Mouse (Mus musculus): ENCODE data around the gene Trim34a. TPM values are rescaled to one million over a fixed set of nuclear protein-coding genes. Genes with fewer than 3 reads are reported as not detected.
"Not testable (repeated sequence)": the region's sequence is repeated elsewhere in the genome, so short reads cannot be mapped to it uniquely, and the experiment has no call there.

Trim34a gene
- 1 to 10 TPM; 3.9 to 4.1 TPM for total RNA-seq (2021)

GRCm38 (mm10) chr7:104244287-104245181, at the start of gene Trim34a:
TSS of gene Trim34a (plus strand) at chr7:104244457.
- intact Hi-C loops (cut with DNase I), result loop anchor here (5.0 to 10.0 kb wide), 2 partner anchors 43 to 200 kb away; partner anchors contain the start of gene Trim5
- DNase-seq (ENCODE audit: low spot score), result peak; percentile 38

- intact Hi-C loops (cut with DNase I), result no loop called here
- no peak for DNase-seq (ENCODE audit: low spot score)
Measured at GRCm38 (mm10) chr7:104195885-104196284, 48.4 kb upstream of the Trim34a start, which contains the start of gene Olfr649. TSS of gene Olfr649 (minus strand) at chr7:104195985.

DNA sequence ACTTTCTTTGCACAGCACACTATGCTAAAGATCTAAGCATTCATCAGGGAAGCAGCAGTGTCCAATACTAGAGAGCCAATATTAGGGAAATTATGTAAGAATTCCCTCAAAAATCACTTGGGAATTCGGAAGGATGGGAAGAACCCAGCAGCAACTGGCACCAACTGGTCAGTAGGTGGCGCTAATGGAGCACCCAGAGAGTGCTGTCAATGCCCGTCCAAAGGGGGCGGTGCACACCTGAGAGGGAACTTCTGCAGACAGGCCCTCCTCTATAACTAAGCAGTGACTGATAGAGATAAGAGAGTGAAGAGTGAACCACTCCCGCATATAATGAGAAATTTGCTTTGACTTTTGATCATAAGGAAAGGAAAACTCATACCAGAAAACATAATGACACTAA, 44.4 kb upstream of the Trim34a start:
- intact Hi-C loops (cut with DNase I), result loop anchor here (1.0 to 2.0 kb wide), 2 partner anchors 15 to 31 kb away; no protein-coding TSS in a partner anchor

GRCm38 (mm10) chr7:104206197-104206596, 38.1 kb upstream of the Trim34a start:
- DNase-seq (ENCODE audit: low spot score), result no peak
- intact Hi-C loops (cut with DNase I), result no loop called here

More for the DNA sequence above, 44.4 kb upstream of the Trim34a start:
- DNase-seq (ENCODE audit: low spot score), result peak; percentile 22

DNA sequence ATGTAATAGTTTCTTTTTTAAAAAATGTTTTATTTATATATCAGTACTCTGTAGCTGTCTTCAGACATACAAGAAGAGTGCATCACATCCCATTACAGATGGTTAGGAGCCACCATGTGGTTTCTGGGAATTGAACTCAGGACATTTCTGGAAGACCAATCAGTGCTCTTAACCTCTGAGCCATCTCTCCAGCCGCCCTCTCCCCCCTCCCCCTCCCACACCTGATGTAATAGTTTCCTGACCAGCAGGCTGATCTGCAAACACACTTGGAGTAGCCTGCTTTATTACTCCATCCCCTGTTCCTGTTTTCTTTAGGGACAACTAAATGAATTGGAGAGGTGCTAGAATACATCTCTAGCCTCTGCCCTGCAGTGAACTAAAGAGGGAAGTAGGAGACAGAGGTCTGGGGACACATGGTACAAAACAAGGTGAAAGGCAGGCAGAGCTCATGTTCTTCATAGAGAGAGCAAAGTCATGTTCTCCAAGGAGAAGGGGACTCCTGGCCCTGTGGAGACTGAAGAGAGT, 28.2 kb upstream of the Trim34a start:
- DNase-seq (ENCODE audit: low spot score), result no peak
- intact Hi-C loops (cut with DNase I), result no loop called here

DNA sequence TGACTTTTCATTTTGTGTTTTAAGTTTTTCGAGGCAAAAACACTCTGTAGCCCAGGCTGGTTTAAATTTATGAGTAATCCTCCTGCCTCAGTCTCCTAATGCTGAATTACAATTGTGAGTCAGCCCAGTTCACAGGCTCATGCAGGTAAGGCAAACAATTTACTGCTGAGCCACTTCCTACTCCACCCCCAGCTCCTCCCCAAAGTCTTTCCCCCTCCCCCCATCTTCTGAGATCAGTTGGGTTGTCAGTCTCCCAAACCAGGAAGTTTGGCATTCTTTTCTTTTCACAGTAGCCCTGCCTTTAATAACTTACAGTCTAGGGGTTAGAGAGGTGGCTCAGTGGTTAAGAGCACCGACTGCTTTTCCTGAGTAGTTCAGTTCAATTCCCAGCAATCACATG, 26.4 kb upstream of the Trim34a start:
- intact Hi-C loops (cut with DNase I), result no loop called here
- no peak for DNase-seq (ENCODE audit: low spot score)

GRCm38 (mm10) chr7:104218701-104219569, 25.3 kb upstream of the Trim34a start, which contains the start of gene Trim6:
TSS of gene Trim6 (plus strand) at chr7:104218793.
- intact Hi-C loops (cut with DNase I), result no loop called here
- DNase-seq (ENCODE audit: low spot score), result peak; percentile 67

DNA sequence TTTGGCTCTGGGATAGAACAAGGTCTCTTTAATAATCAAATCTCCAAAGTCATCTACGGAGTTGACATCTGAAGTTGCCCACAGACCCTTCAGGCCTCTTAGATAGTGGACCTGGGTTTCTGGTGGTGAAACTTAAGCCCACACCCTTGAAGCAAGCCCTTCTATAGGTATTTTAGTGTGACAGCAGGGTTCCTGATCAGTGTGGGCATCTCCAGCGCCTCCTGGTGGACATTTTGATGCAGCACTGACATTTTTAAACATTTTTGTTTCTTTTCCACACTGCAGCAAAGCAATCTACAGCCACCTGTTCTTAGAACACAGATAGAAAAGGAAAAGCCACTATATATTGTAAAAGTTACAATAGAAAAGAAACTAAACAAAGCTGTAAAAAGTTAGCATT, 13.1 kb upstream of the Trim34a start:
- DNase-seq (ENCODE audit: low spot score), result no peak
- intact Hi-C loops (cut with DNase I), result loop anchor here (1.0 kb wide), 1 partner anchor 31 kb away; no protein-coding TSS in a partner anchor

DNA sequence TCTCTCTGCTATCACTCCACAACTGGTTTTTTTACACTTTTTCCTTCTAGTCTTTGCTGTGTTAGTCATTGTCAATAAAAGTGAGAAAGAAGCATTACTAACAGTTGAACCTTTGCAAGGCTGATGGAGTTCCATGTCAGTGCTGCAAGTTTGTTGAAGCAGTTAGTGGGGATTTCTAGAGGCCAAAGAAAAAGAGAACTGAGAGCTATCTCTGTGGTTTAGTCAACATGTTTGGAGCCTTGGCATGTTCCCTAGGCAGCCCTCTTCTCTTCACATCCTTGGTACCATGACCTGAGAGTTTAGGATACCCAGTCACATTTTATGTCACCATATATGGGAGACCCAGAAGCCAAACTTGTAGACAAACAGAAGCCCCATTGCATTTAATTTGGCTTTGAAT, 3.4 kb upstream of the Trim34a start:
- DNase-seq (ENCODE audit: low spot score), result no peak
- intact Hi-C loops (cut with DNase I), result loop anchor here (5.0 to 10.0 kb wide), 2 partner anchors 46 to 204 kb away; partner anchors contain the start of gene Trim5

DNA sequence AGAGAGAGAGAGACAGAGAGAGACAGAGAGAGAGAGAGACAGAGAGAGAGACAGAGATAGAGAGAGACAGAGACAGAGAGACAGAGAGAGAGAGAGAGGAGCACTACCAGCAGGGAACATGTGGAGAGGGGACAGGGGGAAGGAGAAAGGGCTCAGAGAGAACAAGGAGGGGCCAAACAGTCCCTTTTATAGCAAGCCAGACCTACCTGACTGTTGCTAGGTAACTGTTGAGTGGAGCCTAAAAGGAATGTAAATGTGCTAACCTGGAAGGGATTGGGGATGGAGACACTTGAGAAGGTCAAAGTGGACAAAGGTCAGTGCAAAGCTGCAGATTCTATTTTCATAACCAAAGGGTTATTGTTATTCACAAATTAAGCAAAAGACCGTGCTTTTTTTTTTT, 641 bp upstream of the Trim34a start:
- intact Hi-C loops (cut with DNase I), result loop anchor here (5.0 to 10.0 kb wide), 2 partner anchors 44 to 201 kb away; partner anchors contain the start of gene Trim5
- DNase-seq (ENCODE audit: low spot score), result no peak

DNA sequence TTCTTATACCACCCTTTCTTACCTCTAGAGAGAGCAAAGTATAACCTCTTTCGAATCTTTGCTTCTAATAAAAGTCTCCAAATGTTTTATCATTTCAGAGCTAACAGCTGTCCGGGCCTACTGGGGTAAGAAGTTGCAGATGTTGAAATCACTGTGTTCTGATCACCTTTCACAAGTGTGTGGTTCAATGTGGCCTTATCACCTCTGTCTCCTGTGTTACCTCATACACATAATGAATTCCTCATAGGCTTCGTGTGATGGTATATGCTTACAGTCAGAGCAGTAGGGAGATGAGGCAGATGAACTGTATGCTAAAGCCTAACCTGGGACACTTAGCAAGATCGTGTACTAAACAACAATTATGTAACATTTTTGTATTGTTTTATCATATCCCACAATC, 16.1 kb downstream of the Trim34a start:
- DNase-seq (ENCODE audit: low spot score); intact Hi-C loops (cut with DNase I): not testable (repeated sequence)

GRCm38 (mm10) chr7:104265335-104265734, 21.1 kb downstream of the Trim34a start:
- intact Hi-C loops (cut with DNase I); DNase-seq (ENCODE audit: low spot score): not testable (repeated sequence)

DNA sequence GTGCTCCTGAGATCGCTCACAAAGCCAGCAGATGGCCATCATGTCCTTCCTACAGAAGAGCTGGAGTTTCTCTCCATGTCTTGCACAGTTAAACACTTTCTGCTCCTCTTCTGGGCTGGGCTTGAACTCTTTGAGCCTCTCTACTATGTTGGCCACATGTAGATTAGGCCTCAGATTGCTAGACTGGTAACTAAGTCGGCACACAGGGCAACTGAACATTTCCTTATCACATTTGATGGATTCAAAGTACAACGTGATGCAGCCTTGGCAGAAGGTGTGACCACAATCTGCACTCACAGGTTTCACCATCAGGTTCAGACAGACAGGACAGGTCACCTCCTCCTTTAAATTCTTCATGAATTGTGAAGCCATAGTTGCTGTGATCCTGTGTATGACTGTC, 35.1 kb downstream of the Trim34a start:
- DNase-seq (ENCODE audit: low spot score); intact Hi-C loops (cut with DNase I): not testable (repeated sequence)

- not testable (repeated sequence) for DNase-seq (ENCODE audit: low spot score)
- intact Hi-C loops (cut with DNase I), result loop anchor here (5.0 kb wide), 1 partner anchor 46 kb away; the partner anchor contains the start of gene Trim34a
Measured at GRCm38 (mm10) chr7:104287576-104288443, 43.6 kb downstream of the Trim34a start, which contains the start of gene Trim5. TSS of gene Trim5 (minus strand) at chr7:104288094.

DNA sequence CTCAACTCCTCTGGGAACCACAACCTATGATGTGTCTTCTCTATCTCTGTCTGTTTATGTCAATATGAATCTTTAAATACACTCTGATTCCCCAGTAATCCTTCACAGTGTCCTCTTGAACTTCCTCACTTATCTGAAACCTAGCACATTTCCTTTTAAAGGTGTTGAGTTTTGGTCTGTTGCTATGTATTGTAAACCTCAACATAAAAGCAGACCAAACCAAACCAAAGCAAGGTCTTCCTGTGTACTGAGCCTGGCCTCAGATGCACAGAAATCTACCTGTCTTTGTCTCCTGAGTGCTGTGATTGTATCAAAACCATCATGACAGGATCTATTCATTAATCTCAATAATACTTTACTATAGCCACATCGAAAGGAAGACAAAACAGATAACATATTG, 46.4 kb downstream of the Trim34a start:
- DNase-seq (ENCODE audit: low spot score), result no peak
- intact Hi-C loops (cut with DNase I), result no loop called here

DNA sequence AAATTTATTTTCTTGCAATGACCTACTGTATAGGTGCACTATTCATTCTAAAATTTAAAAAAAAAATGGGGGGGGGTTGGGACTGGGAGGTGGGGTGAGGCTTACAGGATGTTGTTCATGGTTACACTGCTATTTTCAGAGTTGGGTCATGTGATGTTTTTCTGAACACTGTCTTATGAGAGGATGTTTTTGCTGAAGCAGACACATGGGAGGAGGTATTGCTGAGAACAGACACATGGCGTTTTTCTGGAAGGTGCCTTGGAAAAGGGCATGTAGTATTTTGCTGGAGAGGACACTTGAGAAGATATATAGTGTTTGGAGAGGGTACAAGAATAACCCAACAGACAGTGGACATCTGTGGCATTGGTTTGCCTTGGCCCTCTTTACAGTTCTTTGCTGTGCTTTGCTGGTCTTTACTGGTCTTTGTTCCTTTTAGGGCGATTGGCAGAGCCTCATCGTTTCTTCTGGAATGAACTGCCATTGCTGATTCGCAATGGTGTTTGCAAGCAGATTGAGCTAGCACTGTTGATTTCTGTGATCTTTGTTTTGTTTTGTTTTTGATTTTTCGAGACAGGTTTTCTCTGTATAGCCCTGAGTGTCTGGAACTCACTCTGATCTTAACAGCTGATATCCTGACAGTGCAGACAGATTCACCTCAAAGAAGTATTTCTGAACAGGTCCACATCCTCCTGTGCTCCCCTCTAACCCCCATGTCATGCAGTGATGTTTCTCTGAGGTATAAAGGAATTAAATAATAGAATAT, 47.6 kb downstream of the Trim34a start:
- intact Hi-C loops (cut with DNase I), result no loop called here

More for the DNA sequence above, 47.6 kb downstream of the Trim34a start:
- DNase-seq (ENCODE audit: low spot score), result no peak
